Mouse (Mus musculus): ENCODE data around the gene Galk2. TPM values are rescaled to one million over a fixed set of nuclear protein-coding genes. Genes with fewer than 3 reads are reported as not detected.

The Galk2 gene
- 41.4 and 45.5 TPM in 2 replicates for polyA plus RNA-seq (2015; fragmentation: Nextera tagmentation; extraction: Ambion mirVana)

DNA sequence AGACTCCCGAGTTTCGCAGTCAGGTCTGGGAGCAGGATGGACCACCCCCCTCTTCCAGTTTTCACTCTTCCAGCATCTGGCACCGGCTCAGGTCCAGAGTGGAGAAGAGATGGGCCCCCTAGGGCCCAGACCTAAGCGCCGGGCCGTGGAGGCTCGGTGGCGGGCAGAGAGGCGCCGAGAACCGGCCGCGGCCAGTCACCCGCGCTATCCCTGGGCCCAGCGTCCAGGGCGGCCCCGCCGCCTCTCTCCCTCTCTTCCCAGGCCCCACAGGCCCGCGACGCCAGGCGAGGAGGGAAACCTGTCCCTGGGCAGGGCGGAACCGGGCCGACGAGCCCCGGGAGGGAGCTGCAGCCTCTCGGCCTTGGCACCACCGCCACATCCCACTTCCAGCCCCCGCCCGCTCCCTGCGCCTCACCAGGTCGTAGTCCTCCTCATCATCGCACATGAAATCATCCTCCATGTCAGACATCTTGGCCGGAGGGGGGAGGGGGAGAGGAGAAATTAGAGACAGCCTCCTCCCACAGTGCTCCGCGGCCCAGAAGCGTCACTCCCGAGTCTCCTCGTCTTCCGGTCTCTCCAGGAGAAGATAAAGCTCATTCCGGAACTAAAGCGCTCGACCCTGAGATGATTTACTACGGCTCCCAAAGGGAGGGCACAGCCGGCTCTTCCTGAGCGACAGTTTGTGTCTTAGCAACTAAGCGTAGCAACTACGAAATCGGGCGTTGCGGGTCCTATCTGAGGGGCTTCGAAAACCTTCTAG is at the start of gene Galk2, which contains the start of gene Cops2:
Galk2 (plus strand) TSS at position 589 of the 760 bp plus-strand sequence.
Cops2 (minus strand) TSS at position 619 of the 760 bp plus-strand sequence.
- peak; percentile 95 for DNase-seq (ENCODE audit: low spot score)

DNA sequence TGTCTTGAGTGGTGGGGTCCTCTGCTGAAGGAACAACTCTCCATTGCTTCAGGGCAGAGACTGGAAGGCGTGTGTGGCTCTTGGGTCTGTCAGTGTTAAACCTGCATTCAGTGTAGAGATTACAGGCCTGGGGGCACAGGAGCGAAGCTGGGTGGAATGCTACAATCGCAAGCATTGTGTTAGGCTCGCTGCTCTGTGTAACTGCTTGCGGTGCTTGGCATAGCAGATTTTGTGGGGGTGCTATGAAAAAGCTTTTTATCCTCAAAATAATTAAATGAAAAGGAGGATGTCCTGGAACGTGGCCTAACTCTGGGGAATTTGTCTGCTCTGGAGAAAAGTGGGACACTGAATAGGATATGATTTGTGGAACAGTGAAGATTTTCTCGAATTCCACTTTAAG is 49.4 kb upstream of the Galk2 start:
- no peak for DNase-seq (ENCODE audit: low spot score)

DNA sequence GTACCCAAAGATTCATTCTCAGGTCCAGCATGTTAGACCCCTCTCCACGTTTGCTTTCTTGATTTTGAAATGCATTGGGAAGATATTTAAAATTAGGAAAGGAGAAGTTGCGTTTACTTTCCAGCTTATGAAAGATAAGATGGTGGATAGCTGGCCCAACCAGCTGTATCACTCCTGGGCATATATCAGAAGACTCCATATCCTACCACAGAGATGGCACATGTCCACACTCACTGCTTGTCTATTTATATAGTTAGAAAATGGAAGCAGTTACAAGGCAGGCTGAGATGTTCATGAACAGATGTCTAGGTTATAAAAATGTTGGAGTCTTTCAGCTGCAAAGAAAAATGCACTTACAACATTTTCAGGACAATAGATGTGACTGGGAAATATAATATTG is 47.6 kb upstream of the Galk2 start:
- no peak for DNase-seq (ENCODE audit: low spot score)

DNA sequence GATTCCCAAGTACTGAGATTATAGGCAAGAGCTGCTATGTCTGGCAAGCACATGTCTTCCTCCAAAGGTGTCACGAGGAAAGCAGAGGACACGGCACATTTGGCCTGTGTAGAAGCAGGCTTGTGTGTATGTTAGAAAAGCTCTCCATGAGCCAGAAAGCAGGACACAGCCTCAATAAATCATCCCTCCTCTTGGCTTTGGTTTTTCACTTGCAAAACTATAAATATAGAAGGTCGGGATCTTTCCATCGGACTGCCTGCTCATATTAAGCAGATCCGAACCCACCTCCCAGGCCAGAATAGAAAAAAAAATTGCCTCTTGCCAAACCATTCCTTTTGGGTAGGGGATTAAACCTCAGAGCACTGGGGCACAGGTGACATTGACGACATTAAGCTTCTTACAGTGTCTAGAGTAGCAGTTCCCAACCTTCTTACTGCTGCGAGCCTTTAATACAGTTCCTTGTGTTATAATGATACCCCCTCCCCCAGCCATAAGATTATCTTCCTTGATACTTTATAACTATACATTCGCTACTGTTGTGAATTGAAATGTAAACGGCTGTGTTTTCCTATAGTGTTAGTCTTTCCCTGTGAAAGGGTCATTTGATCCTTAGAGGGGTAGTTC is 44.8 kb upstream of the Galk2 start:
- DNase-seq (ENCODE audit: low spot score): no peak

DNA sequence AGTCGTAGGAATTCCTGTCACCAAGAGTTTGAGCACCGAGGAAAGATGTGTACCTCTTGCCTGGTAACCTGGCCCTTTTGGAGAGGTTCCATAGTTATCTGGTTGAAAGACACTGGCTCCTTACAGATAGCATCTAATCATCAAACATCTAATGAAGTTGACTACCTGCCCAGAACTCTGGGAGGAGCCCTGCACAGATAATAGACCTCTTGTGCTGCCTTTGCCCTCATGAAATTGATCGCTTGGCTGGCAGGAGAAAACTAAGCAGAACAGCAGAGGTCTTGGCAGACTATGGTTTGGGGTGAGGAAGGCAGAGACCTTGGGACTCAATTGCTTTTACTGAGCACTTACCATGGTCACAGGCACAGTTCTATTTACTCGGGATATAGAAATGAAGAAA is 38.5 kb upstream of the Galk2 start:
- DNase-seq (ENCODE audit: low spot score): no peak

DNA sequence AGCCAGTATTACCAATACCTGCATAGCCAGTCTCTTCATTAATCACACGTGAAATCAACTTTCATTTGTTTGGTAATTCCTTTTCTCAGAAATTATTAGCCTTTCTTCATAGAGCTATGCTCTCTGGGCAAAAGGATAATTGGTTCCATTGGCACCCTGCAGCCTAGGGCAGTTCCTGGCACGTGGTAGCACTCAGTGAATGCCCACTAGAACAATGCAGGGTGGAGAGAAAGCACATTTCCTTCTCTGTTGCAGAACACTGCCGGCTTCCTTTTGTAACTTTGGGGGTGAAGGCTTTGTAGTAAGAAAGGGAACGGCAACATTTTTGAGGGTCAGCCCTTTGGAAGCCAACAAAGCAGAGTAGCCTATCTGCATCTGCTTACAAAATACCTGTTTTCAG is 32.7 kb upstream of the Galk2 start:
- DNase-seq (ENCODE audit: low spot score): no peak

DNA sequence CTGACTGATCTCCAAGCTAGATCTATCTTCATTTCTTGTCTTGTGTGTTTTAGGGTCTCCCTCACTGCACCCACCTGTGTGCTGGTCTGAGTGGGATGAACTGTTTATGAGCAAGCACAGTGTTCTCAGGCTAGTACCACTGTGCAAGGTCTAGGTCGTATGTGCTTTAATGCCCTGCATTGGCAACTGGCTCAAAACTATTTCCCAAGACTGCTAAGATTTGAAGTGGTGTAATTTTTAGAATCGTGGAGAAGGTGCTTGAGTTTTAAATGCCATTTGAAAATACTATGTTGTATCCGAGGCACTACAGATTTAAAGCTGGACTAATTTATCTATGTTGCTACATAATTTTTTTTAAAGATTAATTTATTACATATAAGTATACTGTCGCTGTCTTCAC is 31.0 kb upstream of the Galk2 start:
- DNase-seq (ENCODE audit: low spot score): no peak

DNA sequence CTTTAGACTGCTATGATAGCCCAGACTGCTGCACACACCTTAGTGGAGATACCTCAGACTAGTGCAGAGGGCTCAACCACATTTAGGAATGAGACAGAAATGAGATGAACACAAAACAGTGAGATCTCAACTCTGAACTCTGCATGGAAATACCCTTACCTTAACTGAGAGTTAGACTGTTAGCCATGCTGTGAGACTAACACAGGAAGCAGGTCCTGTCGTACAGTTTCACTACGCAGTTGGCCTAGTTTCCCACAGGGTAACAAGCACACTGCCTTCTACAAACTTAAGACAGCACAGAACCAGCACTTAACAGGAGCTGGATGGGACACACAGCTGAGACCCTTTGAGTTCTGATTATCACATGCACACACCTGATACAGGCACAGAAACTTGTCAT is 29.0 kb upstream of the Galk2 start:
- no peak for DNase-seq (ENCODE audit: low spot score)

DNA sequence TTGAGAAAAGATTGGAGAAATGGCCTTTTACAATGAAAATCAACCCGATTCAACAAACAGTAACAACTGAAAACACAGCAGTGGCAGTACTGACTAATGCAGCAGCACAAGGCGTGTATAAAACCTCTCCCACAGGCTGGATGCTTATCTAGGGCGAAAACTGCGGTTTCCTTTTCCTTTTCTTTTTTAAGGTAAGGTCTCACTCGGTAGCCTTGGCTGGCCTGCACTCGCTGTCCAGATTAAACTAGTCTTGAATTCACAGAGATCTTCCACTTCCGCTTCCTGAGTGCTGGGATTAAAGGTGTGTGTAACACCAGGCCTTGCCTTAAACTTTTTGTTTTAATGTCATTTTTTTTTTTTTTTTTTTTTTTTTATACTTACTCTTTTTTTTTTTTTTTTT is 20.8 kb upstream of the Galk2 start:
- no peak for DNase-seq (ENCODE audit: low spot score)

DNA sequence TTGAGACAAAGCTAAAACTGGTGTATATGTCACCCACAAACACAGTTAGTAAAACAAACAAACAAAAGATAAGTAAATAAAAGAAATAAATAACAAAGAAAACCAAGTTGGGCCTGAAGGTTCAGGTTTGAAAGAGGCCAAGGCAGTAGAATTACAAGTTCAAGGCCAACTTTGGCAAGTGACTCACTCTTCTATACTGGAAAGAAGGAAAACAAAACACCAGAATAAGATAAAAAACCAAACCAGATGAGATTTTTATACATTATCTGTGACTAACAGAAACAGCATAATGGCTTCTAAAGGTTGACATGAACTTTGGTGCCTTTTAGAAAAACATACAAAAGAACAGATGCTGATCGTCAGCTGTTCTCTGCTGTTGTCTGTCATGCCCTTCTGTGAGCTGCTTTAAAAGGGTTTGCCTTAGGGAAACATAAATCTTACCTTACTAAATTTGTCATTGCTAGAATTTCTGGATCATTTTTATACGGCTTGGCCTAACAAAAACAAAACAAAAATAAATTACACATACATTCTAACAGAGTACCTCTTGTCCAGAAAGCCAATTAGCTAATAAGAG is 20.1 kb upstream of the Galk2 start:
- no peak for DNase-seq (ENCODE audit: low spot score)

DNA sequence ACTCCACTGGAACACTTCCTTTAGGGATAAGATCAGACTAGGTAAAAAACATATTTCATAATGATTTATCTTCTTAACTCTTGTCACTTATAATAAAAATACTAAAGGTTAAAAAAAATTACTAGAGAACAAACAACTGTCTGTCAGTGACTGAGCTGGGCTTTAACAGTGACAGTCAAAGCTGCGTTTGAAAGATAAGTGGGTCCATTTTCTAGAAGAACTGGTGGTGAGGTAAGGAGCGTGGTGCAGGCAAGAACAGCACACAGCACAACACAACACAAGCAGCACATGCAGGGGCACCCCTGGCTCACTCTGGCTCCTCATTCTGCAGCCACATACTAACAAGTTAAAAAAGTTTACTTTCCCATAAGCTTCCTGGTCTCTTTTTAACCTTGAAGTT is 7.7 kb upstream of the Galk2 start:
- no peak for DNase-seq (ENCODE audit: low spot score)

DNA sequence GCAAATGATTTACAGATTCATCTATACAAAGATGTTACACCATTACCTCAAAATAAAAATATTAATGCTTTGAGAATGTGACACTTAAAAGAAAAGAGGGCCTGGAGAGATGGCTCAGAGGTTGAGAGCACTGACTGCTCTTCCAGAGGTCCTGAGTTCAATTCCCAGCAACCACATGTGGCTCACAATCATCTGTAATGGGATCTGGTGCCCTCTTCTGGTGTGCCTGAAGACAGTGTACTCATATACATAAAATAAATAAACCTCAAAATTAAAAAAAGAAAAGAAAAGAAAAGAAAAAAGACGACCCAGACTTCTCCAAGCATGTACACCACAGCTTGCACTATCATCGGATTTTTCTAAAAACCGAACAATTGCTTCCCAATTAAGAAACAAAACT is 1.2 kb upstream of the Galk2 start:
- no peak for DNase-seq (ENCODE audit: low spot score)

DNA sequence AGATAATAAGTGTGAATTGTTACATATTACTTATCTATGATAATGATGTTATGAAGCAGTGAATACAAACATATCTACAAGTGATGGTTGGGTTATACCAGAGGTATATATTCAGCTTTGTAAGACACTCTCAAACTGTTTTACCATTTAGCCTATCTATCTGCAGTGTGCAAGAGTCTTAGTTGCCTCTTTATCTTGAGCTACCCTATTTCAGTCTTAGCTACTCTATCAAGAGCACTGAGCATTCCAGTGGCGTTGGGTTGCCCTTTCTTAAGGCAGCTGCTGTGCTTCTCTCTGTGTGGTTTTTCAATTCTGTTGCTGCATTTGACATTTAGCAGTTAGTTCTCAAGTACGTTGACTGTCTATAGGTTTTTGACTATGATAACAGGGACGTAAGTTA is 4.9 kb downstream of the Galk2 start:
- no peak for DNase-seq (ENCODE audit: low spot score)

DNA sequence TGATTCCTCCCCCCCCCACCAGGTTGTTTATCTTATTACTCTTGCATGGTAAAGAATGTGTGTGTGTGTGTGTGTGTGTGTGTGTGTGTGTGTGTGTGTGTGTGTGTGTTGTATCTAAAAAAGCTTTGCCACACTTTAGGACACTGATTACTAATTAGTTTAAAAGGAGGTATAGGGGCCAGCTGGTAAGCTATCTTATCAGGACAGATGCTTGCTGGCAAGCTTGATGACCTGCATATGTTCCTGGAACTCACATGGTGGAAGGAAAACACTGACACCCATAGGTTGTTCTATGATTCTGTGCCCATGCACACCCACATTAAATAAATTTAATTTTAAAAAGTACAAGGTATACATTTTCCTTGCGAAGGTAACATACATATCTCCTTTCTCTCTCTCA is 5.6 kb downstream of the Galk2 start:
- no peak for DNase-seq (ENCODE audit: low spot score)

DNA sequence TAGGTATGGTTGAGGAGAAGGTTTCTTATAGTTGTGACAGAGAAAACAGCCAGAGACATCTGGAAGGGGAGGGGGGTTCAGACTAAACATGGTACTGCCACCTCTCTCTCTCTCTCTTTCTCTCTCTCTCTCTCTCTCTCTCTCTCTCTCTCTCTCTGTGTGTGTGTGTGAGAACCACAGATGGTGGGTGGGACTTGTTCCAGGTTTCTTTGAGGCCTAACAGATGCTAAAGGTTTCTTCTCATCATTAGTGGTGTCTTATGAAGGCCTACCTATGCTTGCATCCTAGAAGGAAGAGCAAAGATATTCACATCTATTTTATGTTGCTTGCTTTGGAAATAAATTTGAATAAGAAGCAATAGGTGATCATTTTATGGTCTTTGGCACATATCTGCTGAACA is 6.7 kb downstream of the Galk2 start:
- no peak for DNase-seq (ENCODE audit: low spot score)

DNA sequence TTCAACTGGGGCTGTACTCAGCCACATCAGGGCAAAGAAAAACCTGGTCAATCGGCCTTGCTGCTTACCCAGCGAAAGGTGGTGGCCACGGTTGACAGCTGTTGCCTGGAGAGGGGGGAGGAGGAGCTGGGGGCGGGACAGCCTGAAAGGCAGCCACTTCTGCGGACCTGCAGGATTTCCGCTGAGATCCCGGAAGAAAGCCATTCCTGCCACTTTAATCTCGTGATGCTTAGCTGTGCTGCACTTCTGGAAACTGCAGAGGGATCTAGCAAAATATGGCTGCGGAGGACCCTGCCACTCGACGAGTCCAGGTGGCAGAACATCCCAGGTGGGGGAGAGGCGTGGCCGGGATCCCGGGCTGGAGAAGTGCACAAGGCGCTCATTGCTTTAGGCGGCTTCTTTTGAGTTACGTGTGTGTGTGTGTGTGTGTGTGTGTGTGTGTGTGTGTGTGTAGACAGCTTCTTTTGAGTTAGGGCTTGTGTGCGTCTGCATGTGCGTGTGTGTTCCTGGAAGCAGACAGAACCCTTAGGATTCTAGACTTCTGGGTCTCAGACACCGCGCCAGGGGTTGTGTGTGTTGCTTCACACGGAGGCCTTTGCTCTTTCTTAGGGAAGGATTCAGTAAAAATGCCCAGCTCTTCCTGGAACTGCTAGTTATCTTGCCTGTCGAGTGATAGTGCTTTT is 7.3 kb downstream of the Galk2 start:
- peak; percentile 77 for DNase-seq (ENCODE audit: low spot score)

DNA sequence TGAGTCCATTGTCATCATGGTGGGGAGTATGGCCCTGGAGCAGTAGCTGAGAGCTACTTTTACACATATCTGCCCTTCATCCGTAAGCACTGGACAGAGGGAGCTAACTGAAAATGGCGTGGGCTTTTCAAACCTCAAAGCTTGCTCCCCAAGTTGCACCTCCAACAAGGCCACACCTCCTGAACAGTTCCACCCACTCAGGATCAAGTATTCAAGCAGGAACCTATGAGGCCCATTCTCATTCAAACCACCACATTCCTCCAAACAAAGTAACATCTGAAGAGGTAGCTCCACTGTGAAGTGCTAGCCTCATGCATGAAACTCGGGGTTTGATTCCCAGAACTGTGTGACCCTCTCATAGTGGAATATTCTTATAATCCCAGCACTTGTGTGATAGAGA is 9.4 kb downstream of the Galk2 start:
- no peak for DNase-seq (ENCODE audit: low spot score)

DNA sequence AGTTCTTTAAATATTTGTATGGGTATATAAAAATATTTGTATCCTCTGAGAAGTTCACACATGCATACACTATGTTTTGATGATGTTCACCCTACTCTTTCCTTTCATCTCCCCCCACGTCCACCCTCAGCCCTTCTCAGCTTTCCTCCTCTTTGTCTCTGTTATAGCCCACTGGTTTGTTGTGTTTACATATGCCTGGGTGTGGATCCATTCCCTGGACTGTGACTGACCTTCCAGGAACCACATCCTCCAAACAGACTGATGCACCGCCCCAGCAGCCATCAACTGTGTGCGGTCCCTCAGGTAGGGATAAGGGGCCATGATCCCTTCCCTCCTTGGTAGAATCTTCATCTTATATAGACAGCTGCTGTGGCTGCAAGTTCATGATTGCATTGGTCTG is 11.2 kb downstream of the Galk2 start:
- no peak for DNase-seq (ENCODE audit: low spot score)

DNA sequence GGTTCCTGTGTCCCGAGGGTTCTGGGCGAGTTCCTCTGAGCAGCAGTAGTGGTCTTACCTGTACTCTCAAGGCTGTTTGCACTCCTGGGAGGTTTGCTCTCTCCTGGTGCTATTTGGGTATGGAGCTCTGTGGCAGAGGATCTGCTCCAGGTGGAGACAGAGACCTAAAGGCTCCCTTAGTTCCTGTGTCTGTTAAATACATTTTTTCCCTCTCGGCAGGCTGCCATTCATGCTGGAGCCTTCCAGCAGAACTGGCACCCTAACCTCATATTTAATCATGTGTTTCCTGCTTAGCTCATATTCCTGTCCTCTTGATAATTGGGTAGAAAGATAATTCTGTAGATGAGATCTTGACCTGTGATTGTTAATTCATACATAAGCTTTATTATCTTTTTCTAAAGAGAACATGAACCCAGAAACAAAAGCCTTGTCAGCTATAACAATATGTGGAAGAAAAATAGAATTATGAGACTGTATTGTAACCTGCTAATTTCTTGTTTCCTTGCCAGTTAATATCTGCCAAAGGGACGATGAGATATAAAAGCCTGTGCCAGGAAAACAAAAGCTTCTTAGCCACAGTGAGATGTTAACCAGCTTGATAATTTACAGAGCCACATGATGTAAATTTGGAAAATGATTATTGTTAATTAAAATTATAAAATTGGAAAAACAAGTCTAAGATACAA is 27.1 kb downstream of the Galk2 start:
- DNase-seq (ENCODE audit: low spot score): no peak

DNA sequence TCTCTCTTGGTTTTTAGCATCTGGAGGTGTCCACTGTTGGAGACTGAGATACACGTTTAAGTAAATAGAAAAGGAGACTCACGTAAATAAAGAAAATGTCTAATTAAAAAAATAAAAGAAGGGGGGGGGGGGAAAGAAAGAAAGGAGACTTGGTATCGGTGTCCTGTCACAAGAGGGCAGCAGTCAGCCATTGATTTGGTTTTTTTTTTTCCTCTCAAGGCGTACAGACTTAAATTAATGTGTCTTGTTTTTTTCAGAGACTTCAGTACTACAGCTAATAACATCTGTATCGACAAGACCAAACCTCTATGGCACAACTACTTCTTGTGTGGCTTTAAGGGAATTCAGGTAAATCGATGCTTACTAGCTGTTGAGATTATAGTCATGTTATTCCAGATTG is 34.2 kb downstream of the Galk2 start:
- peak; percentile 12 for DNase-seq (ENCODE audit: low spot score)

DNA sequence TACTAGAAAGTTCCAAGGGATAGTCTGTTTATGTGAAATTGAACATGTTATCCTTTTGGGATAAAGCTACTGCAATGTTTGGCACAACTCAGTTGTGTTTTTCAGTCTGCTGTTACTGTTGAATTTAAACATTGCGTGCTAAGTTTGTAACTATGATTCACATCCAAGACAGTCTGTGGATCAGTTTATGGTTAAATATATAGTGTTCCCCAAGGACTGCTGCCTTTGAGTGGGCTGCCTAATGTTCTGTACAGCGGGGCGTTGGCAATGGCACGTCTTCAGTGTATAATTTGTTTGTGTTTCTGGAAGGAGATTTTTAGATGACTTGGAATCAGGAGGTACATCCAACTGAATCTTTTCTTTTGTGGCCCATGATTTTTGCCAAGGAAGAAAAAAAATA is 36.2 kb downstream of the Galk2 start:
- no peak for DNase-seq (ENCODE audit: low spot score)

DNA sequence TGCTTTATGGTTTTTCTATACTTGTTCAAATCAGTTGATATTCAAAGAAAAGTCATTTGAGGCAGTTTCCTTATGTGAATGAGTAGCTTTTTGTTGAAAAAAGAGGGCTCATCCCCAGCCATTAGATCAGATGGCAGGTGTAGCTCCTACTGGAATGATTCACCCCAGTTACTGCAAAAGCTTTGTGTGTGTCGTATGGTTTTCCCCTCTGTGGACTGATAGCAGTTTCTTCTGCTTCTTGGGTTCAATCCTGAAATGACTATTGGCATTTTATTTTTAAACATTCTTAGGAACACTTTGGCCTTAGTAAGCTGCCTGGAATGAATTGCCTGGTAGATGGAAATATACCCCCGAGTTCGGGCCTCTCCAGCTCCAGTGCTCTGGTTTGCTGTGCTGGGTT is 37.4 kb downstream of the Galk2 start:
- DNase-seq (ENCODE audit: low spot score): no peak
